Mouse (Mus musculus): ENCODE data around the gene Cdc25b.

DNA sequence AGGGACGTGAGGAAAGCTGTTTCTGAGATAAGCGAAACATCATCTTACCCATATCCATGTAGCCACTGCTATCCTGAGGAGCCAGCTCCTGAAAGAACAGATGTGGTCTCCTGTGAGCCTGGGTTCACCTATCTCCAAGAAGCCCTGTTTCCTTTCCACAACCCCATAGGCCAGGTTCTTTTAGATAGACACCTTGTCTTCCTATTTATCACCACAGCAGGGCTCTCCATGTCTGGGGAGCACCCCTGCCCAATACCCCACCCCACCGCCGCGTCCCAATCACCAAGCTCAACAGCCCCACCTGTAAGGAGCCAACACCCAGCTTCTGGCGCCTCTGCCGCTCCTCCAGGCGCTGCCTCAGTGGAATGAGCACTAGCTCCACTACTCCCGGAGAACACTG, 14.4 kb upstream of the Cdc25b start:
- no peak for TF ChIP-seq POLR2A (IDR thresholded peaks at IDR 0.05; ENCODE audit: low read depth, low read length)
- no peak for TF ChIP-seq CTCF (conservative IDR thresholded peaks at IDR 0.05; ENCODE audit: insufficient read depth, insufficient read length, low read depth, low read length)

Data from kidney, adult 2 months (tissue).